Mouse (Mus musculus): ENCODE results near the gene Cacna1i. TPM values are rescaled to one million over a fixed set of nuclear protein-coding genes. Genes with fewer than 3 reads are reported as not detected.

The Cacna1i gene
- polyA plus RNA-seq, 1 experiment from 2014 or later: 0.14 TPM

GRCm38 (mm10) chr15:80280646-80281045, 6.4 kb upstream of the Cacna1i start:
- no peaks in the 10 kb centered on the region for H3K36me3 ChIP-seq (ENCODE audit: control insufficient read depth, insufficient read depth, low read length)
- H3K4me2 ChIP-seq: no peak overlapping the region
- peaks cover 32% of the 10 kb centered on the region for H3K27me3 ChIP-seq (replicated peaks; ENCODE audit: control insufficient read depth, insufficient read depth, low read length)
- ATAC-seq (replicated peaks; ENCODE audit: low FRiP score): no peak
- no peak overlapping the region for H3K4me3 ChIP-seq (ENCODE audit: low read depth, low read length)
- H3K4me1 ChIP-seq (replicated peaks; ENCODE audit: control insufficient read depth, insufficient read depth, low read length): no peaks in the 10 kb centered on the region
- no peaks in the 10 kb centered on the region for H3K9me3 ChIP-seq (ENCODE audit: control insufficient read depth, low read length)
- WGBS: 26% methylated on average over 6 of the region's 6 CpGs
- H3K9ac ChIP-seq (ENCODE audit: low read depth, low read length): no peak overlapping the region
- H3K27ac ChIP-seq (ENCODE audit: low read depth, low read length): no peak overlapping the region
- no peak for DNase-seq (ENCODE audit: low spot score)

DNA sequence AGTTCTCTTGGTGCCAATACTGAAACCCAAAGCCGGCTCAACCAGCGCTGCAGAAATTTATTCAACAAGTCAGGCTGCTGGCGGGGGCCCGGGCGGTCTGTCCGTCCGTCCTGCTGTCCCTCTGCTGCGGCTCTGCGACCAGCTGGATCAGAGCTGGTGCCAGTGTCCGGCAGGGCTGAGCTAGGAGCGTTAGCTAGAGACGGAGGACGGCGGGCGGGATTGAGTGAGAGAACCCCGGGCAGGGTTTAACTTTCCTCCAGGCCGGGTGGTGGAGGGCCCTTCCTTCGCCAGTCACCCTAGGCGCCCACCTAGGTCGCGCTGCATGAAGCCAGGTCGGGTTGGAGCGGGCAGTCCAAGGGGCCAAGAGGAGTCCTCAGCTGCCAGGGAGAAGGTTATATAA, 998 bp downstream of the Cacna1i start:
- H3K27me3 ChIP-seq (replicated peaks; ENCODE audit: control insufficient read depth, insufficient read depth, low read length): peaks cover 72% of the 10 kb centered on the region
- WGBS: 5% methylated on average over 23 of the region's 23 CpGs
- H3K9ac ChIP-seq (ENCODE audit: low read depth, low read length): no peak overlapping the region
- peaks cover 4% of the 10 kb centered on the region for H3K4me1 ChIP-seq (replicated peaks; ENCODE audit: control insufficient read depth, insufficient read depth, low read length)
- H3K4me3 ChIP-seq (ENCODE audit: low read depth, low read length): peak overlapping the region; percentile 51; the same call in 1 of the 2 replicates
- H3K27ac ChIP-seq (ENCODE audit: low read depth, low read length): no peak overlapping the region
- DNase-seq (ENCODE audit: low spot score): peak; percentile 38
- H3K9me3 ChIP-seq (ENCODE audit: control insufficient read depth, low read length): no peaks in the 10 kb centered on the region
- no peak for ATAC-seq (replicated peaks; ENCODE audit: low FRiP score)
- peak overlapping the region; percentile 63 for H3K4me2 ChIP-seq
- no peaks in the 10 kb centered on the region for H3K36me3 ChIP-seq (ENCODE audit: control insufficient read depth, insufficient read depth, low read length)

DNA sequence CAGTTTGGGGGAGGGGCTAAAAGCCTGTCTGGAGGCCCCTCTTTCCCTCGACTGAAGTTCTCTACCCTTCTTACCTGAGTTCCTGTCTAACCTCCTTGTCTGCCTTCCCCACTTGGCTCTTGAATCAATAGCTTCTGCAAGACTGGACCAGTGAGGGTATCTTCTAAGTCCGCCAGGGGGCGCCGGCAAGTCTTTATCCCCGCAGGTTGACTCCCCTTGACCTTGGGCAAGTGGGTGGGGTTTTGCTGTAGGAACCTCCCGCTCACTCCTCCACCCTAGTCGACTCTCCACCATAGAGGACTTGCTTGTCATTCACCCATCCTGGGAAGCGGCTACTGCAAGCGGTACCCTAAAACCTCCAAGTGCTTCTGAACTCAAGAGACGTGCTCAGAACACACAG, 2.4 kb downstream of the Cacna1i start:
- Histone ChIP-seq H3K9ac (ENCODE audit: low read depth, low read length) (no peak overlapping the region), H3K4me3 (ENCODE audit: low read depth, low read length) (no peak overlapping the region), H3K4me2 (no peak overlapping the region), H3K27me3 (replicated peaks; ENCODE audit: control insufficient read depth, insufficient read depth, low read length) (peaks cover 61% of the 10 kb centered on the region), H3K27ac (ENCODE audit: low read depth, low read length) (no peak overlapping the region), H3K36me3 (ENCODE audit: control insufficient read depth, insufficient read depth, low read length) (no peaks in the 10 kb centered on the region), H3K4me1 (replicated peaks; ENCODE audit: control insufficient read depth, insufficient read depth, low read length) (peaks cover 4% of the 10 kb centered on the region), H3K9me3 (ENCODE audit: control insufficient read depth, low read length) (no peaks in the 10 kb centered on the region)
- no peak for ATAC-seq (replicated peaks; ENCODE audit: low FRiP score)
- DNase-seq (ENCODE audit: low spot score): peak; percentile 69
- WGBS: 3% methylated on average over 10 of the region's 10 CpGs

- Histone ChIP-seq H3K36me3 (ENCODE audit: control insufficient read depth, insufficient read depth, low read length) (no peaks in the 10 kb centered on the region), H3K27me3 (replicated peaks; ENCODE audit: control insufficient read depth, insufficient read depth, low read length) (0 out of 2 replicates have a peak, but pooled peaks cover 3% of the 10 kb centered on the region), H3K4me3 (ENCODE audit: low read depth, low read length) (no peak overlapping the region), H3K9me3 (ENCODE audit: control insufficient read depth, low read length) (no peaks in the 10 kb centered on the region), H3K9ac (ENCODE audit: low read depth, low read length) (no peak overlapping the region), H3K4me1 (replicated peaks; ENCODE audit: control insufficient read depth, insufficient read depth, low read length) (no peaks in the 10 kb centered on the region), H3K27ac (ENCODE audit: low read depth, low read length) (no peak overlapping the region), H3K4me2 (no peak overlapping the region)
- no peak for DNase-seq (ENCODE audit: low spot score)
- ATAC-seq (replicated peaks; ENCODE audit: low FRiP score): no peak
- WGBS: 93% methylated on average over 1 of the region's 1 CpGs
Measured at GRCm38 (mm10) chr15:80297146-80297545, 10.1 kb downstream of the Cacna1i start.

DNA sequence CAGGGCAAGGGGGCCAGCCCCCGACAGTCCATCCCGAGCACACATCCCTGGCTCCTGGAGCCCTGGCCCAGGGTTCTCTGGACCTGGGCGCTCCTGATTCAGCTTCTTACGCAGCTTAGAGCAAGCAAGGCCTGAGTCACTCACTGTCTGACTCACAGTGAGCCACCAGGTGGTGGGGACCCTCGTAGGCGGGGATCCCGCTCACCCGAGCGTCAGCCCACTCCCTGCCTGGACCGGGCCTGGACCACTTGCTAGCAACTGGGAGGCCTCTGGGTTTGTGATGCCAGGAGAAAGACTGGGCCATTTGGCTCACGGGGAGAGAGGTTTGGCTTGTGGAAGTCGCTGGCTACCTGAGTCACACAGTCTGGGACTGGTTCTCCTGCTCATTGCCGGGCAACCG, 16.7 kb downstream of the Cacna1i start:
- Histone ChIP-seq H3K27ac (ENCODE audit: low read depth, low read length) (no peak overlapping the region), H3K27me3 (replicated peaks; ENCODE audit: control insufficient read depth, insufficient read depth, low read length) (peaks cover 6% of the 10 kb centered on the region; the same call in 1 of the 2 replicates), H3K4me3 (ENCODE audit: low read depth, low read length) (no peak overlapping the region), H3K9me3 (ENCODE audit: control insufficient read depth, low read length) (no peaks in the 10 kb centered on the region), H3K4me2 (no peak overlapping the region), H3K36me3 (ENCODE audit: control insufficient read depth, insufficient read depth, low read length) (no peaks in the 10 kb centered on the region), H3K4me1 (replicated peaks; ENCODE audit: control insufficient read depth, insufficient read depth, low read length) (no peaks in the 10 kb centered on the region), H3K9ac (ENCODE audit: low read depth, low read length) (no peak overlapping the region)
- ATAC-seq (replicated peaks; ENCODE audit: low FRiP score) (no peak), DNase-seq (ENCODE audit: low spot score) (no peak)
- WGBS: 70% methylated on average over 14 of the region's 14 CpGs

GRCm38 (mm10) chr15:80304188-80304587, 17.1 kb downstream of the Cacna1i start:
- Histone ChIP-seq H3K9ac (ENCODE audit: low read depth, low read length) (no peak overlapping the region), H3K4me2 (no peak overlapping the region), H3K9me3 (ENCODE audit: control insufficient read depth, low read length) (no peaks in the 10 kb centered on the region), H3K4me3 (ENCODE audit: low read depth, low read length) (no peak overlapping the region), H3K36me3 (ENCODE audit: control insufficient read depth, insufficient read depth, low read length) (no peaks in the 10 kb centered on the region), H3K4me1 (replicated peaks; ENCODE audit: control insufficient read depth, insufficient read depth, low read length) (no peaks in the 10 kb centered on the region), H3K27me3 (replicated peaks; ENCODE audit: control insufficient read depth, insufficient read depth, low read length) (peaks cover 6% of the 10 kb centered on the region; the same call in 1 of the 2 replicates), H3K27ac (ENCODE audit: low read depth, low read length) (no peak overlapping the region)
- no peak for ATAC-seq (replicated peaks; ENCODE audit: low FRiP score)
- no peak for DNase-seq (ENCODE audit: low spot score)
- WGBS: 89% methylated on average over 12 of the region's 12 CpGs

DNA sequence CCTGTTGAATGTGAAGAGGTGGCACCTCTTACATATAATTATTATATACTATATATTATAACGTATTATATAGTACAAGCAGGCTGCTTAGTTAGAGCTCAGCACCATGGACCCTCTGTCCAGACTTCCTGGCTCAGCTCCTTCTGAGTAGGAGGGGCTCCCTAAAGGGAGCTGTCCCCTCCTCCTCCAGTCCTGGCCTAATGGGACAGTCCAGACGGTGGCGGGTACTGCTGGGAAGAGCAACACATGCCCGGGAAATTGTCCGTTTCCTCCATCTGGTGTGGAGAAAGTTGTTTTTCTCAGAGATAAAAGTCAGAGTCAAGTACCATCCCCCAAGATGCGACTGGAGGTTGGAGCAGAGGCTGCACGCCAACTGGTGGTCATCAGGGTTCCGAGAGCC, 19.1 kb downstream of the Cacna1i start:
- Histone ChIP-seq H3K4me1 (replicated peaks; ENCODE audit: control insufficient read depth, insufficient read depth, low read length) (no peaks in the 10 kb centered on the region), H3K4me3 (ENCODE audit: low read depth, low read length) (no peak overlapping the region), H3K27ac (ENCODE audit: low read depth, low read length) (no peak overlapping the region), H3K36me3 (ENCODE audit: control insufficient read depth, insufficient read depth, low read length) (no peaks in the 10 kb centered on the region), H3K9ac (ENCODE audit: low read depth, low read length) (no peak overlapping the region), H3K9me3 (ENCODE audit: control insufficient read depth, low read length) (no peaks in the 10 kb centered on the region), H3K4me2 (no peak overlapping the region), H3K27me3 (replicated peaks; ENCODE audit: control insufficient read depth, insufficient read depth, low read length) (peaks cover 6% of the 10 kb centered on the region; the same call in 1 of the 2 replicates)
- ATAC-seq (replicated peaks; ENCODE audit: low FRiP score): no peak
- WGBS: 46% methylated on average over 8 of the region's 8 CpGs
- no peak for DNase-seq (ENCODE audit: low spot score)

GRCm38 (mm10) chr15:80314731-80315130, 27.7 kb downstream of the Cacna1i start:
- H3K4me2 ChIP-seq: no peak overlapping the region
- no peaks in the 10 kb centered on the region for H3K27me3 ChIP-seq (replicated peaks; ENCODE audit: control insufficient read depth, insufficient read depth, low read length)
- H3K4me1 ChIP-seq (replicated peaks; ENCODE audit: control insufficient read depth, insufficient read depth, low read length): no peaks in the 10 kb centered on the region
- H3K9me3 ChIP-seq (ENCODE audit: control insufficient read depth, low read length): no peaks in the 10 kb centered on the region
- 46% methylated on average over 6 of the region's 7 CpGs for WGBS
- ATAC-seq (replicated peaks; ENCODE audit: low FRiP score) (no peak), DNase-seq (ENCODE audit: low spot score) (no peak)
- H3K4me3 ChIP-seq (ENCODE audit: low read depth, low read length): no peak overlapping the region
- H3K36me3 ChIP-seq (ENCODE audit: control insufficient read depth, insufficient read depth, low read length): no peaks in the 10 kb centered on the region
- no peak overlapping the region for H3K9ac ChIP-seq (ENCODE audit: low read depth, low read length)
- no peak overlapping the region for H3K27ac ChIP-seq (ENCODE audit: low read depth, low read length)

- ATAC-seq (replicated peaks; ENCODE audit: low FRiP score) (no peak), DNase-seq (ENCODE audit: low spot score) (no peak)
- Histone ChIP-seq H3K36me3 (ENCODE audit: control insufficient read depth, insufficient read depth, low read length) (no peaks in the 10 kb centered on the region), H3K9ac (ENCODE audit: low read depth, low read length) (no peak overlapping the region), H3K4me3 (ENCODE audit: low read depth, low read length) (no peak overlapping the region), H3K27ac (ENCODE audit: low read depth, low read length) (no peak overlapping the region), H3K9me3 (ENCODE audit: control insufficient read depth, low read length) (no peaks in the 10 kb centered on the region), H3K4me2 (no peak overlapping the region), H3K4me1 (replicated peaks; ENCODE audit: control insufficient read depth, insufficient read depth, low read length) (no peaks in the 10 kb centered on the region), H3K27me3 (replicated peaks; ENCODE audit: control insufficient read depth, insufficient read depth, low read length) (no peaks in the 10 kb centered on the region)
- WGBS: 76% methylated on average over 6 of the region's 6 CpGs
Measured at GRCm38 (mm10) chr15:80316966-80317634, 30.1 kb downstream of the Cacna1i start.
